Mouse (Mus musculus) cortical plate, adult 2 months (tissue): ENCODE measurements around the gene Clec2d.

Experiments used
- CTCF ChIP-seq: fragments of 200-500 bp; IDR thresholded peaks from 2 replicates; pipeline ENCODE4 v1.5.1; 2011; ENCODE audit warnings: mild to moderate bottlenecking, control low read depth, low read length; ENCODE audit not compliant: insufficient read depth; ENCODE audit errors: extremely low read depth
- POLR2A ChIP-seq: fragments of 200-500 bp; IDR thresholded peaks from 2 replicates; pipeline ENCODE4 v1.6.1; 2011; ENCODE audit warnings: mild to moderate bottlenecking, low read length, control low read depth; ENCODE audit not compliant: insufficient read depth; ENCODE audit errors: extremely low read depth

- TF ChIP-seq POLR2A (no peak), CTCF (no peak)
These were observed 32.2 kb downstream of the Clec2d start for GRCm38 (mm10) chr6:129212421-129213195.
